9 mouse cellular contexts compared by ENCODE assay signal in the genomic region with DNA sequence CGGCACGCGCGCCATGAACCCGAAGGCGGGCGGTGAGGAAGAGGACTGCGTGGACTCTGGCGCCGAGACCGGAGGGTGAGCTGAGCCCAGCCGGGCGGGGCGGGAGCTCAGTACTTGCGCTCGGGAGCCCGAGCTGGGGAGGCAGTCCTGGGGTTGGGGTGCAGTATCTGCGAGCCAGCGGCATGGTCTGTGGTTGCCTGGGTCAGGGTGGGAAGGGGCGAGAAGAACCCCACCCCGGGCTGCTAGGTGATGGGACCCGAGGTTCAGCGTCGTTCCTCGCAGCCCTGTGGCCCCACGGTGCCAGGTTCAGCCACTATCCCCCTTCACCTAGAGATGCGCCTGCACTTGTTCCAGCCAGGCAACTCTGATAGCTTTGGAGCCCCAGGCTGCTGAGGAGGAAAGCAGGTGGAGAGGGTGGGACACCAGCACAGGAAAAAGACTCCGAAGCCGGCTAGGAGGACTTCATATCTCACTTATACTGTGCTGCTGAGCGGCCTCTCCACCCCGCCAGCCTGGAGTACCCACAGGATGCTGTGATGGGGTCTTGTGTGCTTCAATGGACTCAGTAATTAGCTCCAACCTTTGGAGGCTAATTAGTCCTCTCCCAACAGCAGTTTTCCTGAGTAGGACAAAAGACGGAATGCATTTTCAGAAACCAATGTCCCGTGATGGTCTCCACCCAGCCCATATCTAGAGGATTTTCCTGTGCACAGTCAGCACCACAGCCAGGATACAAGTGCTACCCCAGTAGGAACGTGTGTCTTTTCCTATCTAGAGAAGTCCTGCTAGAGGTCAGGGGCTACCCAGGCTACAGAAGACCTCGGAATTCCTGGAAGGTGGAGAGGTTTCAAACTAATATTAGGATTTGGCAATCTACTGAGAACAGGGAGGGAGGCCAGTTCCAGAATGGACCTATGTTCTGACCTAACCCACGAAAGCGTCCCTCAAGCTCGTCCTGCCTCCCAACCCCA. TPM values are rescaled to one million over a fixed set of nuclear protein-coding genes. Genes with fewer than 3 reads are reported as not detected.
DNase-seq lines count a peak whose midpoint lies in the region; ATAC-seq and TF ChIP-seq lines count a peak whose summit lies in the region.
"Had no signal": no experiment of that assay in that cellular context is flagged by ENCODE, and none has a peak within 500 bp of the region (broad histone marks: within the 10 kb centered on the region; RNA-seq: fewer than 3 reads in every experiment).

No protein-coding gene starts in this region.

- H3K9ac ChIP-seq in kidney, postnatal 0 days (ENCODE audit: low read depth, low read length) = peak overlapping the region; percentile 65
- peak overlapping the region; percentile 82 for H3K9ac ChIP-seq in forebrain, embryonic 13.5 days
- H3K9ac ChIP-seq in intestine, postnatal 0 days (ENCODE audit: low read depth, low read length) = peak overlapping the region; percentile 55
- H3K9ac ChIP-seq in midbrain, postnatal 0 days (replicated peaks; ENCODE audit: low read length, poor library complexity, severe bottlenecking) = peak overlapping the region; percentile 84

- H3K36me3 ChIP-seq in kidney, postnatal 0 days (ENCODE audit: insufficient read depth, low read length) = no peaks in the 10 kb centered on the region
- H3K36me3 ChIP-seq in forebrain, embryonic 13.5 days (ENCODE audit: poor library complexity, severe bottlenecking) = no peaks in the 10 kb centered on the region
- H3K36me3 ChIP-seq in intestine, postnatal 0 days (ENCODE audit: control insufficient read depth, insufficient read depth) = no peaks in the 10 kb centered on the region
- H3K36me3 ChIP-seq in midbrain, postnatal 0 days (ENCODE audit: insufficient read depth, low read length) = no peaks in the 10 kb centered on the region

- no peaks in the 10 kb centered on the region for H3K27me3 ChIP-seq in kidney, postnatal 0 days (ENCODE audit: insufficient read depth, low read length)
- H3K27me3 ChIP-seq in forebrain, embryonic 13.5 days = peaks cover 4% of the 10 kb centered on the region; the same call in 1 of the 2 replicates
- H3K27me3 ChIP-seq in intestine, postnatal 0 days (replicated peaks; ENCODE audit: control insufficient read depth, insufficient read depth, low read length) = 0 out of 2 replicates have a peak, but pooled peaks cover 17% of the 10 kb centered on the region
- H3K27me3 ChIP-seq in midbrain, postnatal 0 days (ENCODE audit: insufficient read depth, low read length) = no peaks in the 10 kb centered on the region

- no peak for TF ChIP-seq POLR2A in bone marrow macrophage, adult 2 months (IDR thresholded peaks at IDR 0.05; ENCODE audit: borderline replicate concordance, low read depth, low read length)

- no peaks in the 10 kb centered on the region for H3K9me3 ChIP-seq in kidney, postnatal 0 days (replicated peaks; ENCODE audit: low read length)
- no peaks in the 10 kb centered on the region for H3K9me3 ChIP-seq in forebrain, embryonic 13.5 days (replicated peaks)
- H3K9me3 ChIP-seq in intestine, postnatal 0 days (ENCODE audit: control insufficient read depth) = no peaks in the 10 kb centered on the region
- H3K9me3 ChIP-seq in midbrain, postnatal 0 days (ENCODE audit: low read length) = no peaks in the 10 kb centered on the region

- H3K27ac ChIP-seq in kidney, postnatal 0 days = no peak overlapping the region; the same call in 1 of the 2 replicates
- H3K27ac ChIP-seq in bone marrow macrophage, adult 2 months (ENCODE audit: insufficient read depth, low read depth, low read length) = no peak overlapping the region
- peak overlapping the region; percentile 59 for H3K27ac ChIP-seq in forebrain, embryonic 13.5 days
- 0 out of 2 replicates have a peak overlapping the region, but pooled peaks have one; percentile 46 for H3K27ac ChIP-seq in intestine, postnatal 0 days (ENCODE audit: low read depth, low read length)
- H3K27ac ChIP-seq in midbrain, postnatal 0 days (ENCODE audit: low read depth, low read length) = peak overlapping the region; percentile 27; the same call in 1 of the 2 replicates

- no peak for DNase-seq in kidney, postnatal 0 days (ENCODE audit: low spot score)
- no peak for DNase-seq in kidney, adult 8-10 months
- DNase-seq in midbrain, postnatal 0 days (ENCODE audit: low spot score) = peak; percentile 29
- DNase-seq in adrenal gland, postnatal 14 days = no peak
- no peak for DNase-seq in adrenal gland, adult 8-10 months

- 7% methylated on average over 38 of the region's 38 CpGs for WGBS in kidney, postnatal 0 days
- WGBS in forebrain, embryonic 13.5 days = 6% methylated on average over 34 of the region's 38 CpGs
- 12% methylated on average over 38 of the region's 38 CpGs for WGBS in intestine, postnatal 0 days
- 7% methylated on average over 37 of the region's 38 CpGs for WGBS in midbrain, postnatal 0 days

- peak overlapping the region; percentile 59 for H3K4me3 ChIP-seq in kidney, postnatal 0 days (replicated peaks; ENCODE audit: low read depth, low read length)
- H3K4me3 ChIP-seq in bone marrow macrophage, adult 2 months (ENCODE audit: insufficient read depth, low read length) = peak overlapping the region; percentile 53
- H3K4me3 ChIP-seq in forebrain, embryonic 13.5 days = peak overlapping the region; percentile 72
- H3K4me3 ChIP-seq in intestine, postnatal 0 days (ENCODE audit: low read depth, low read length) = peak overlapping the region; percentile 64
- peak overlapping the region; percentile 77 for H3K4me3 ChIP-seq in midbrain, postnatal 0 days (ENCODE audit: low read depth, low read length)

- peak overlapping the region; percentile 94 for H3K4me2 ChIP-seq in kidney, postnatal 0 days (ENCODE audit: low read length)
- H3K4me2 ChIP-seq in forebrain, embryonic 13.5 days = peak overlapping the region; percentile 86
- peak overlapping the region; percentile 91 for H3K4me2 ChIP-seq in intestine, postnatal 0 days (replicated peaks; ENCODE audit: low read depth)
- H3K4me2 ChIP-seq in midbrain, postnatal 0 days (ENCODE audit: low read depth, low read length, poor library complexity, severe bottlenecking) = peak overlapping the region; percentile 78

- no peak; the same call in 1 of the 2 replicates for ATAC-seq in kidney, postnatal 0 days (replicated peaks; ENCODE audit: low FRiP score, low read depth)
- peak; percentile 72 for ATAC-seq in forebrain, embryonic 13.5 days
- peak; percentile 5; the same call in 1 of the 2 replicates for ATAC-seq in intestine, postnatal 0 days
- peak; percentile 66 for ATAC-seq in midbrain, postnatal 0 days (ENCODE audit: low FRiP score)

- no peak for TF ChIP-seq CTCF in kidney, postnatal 0 days (IDR thresholded peaks at IDR 0.05; ENCODE audit: low read depth)
- TF ChIP-seq CTCF in bone marrow macrophage, adult 2 months (IDR thresholded peaks at IDR 0.05; ENCODE audit: low read depth, low read length) = no peak
- TF ChIP-seq CTCF in intestine, postnatal 0 days (IDR thresholded peaks at IDR 0.05; ENCODE audit: low read depth) = no peak
- no peak for TF ChIP-seq CTCF in midbrain, postnatal 0 days (IDR thresholded peaks at IDR 0.05)

- H3K4me1 ChIP-seq in kidney, postnatal 0 days (replicated peaks; ENCODE audit: insufficient read depth, low read length) = peaks cover 6% of the 10 kb centered on the region; the same call in 1 of the 2 replicates
- H3K4me1 ChIP-seq in bone marrow macrophage, adult 2 months (ENCODE audit: control insufficient read depth, insufficient read depth, low read length) = no peaks in the 10 kb centered on the region
- H3K4me1 ChIP-seq in forebrain, embryonic 13.5 days = peaks cover 44% of the 10 kb centered on the region
- H3K4me1 ChIP-seq in intestine, postnatal 0 days (replicated peaks; ENCODE audit: control insufficient read depth, insufficient read depth, low read length) = peaks cover 6% of the 10 kb centered on the region; the same call in 1 of the 2 replicates
- H3K4me1 ChIP-seq in midbrain, postnatal 0 days (ENCODE audit: insufficient read depth, low read length) = peaks cover 11% of the 10 kb centered on the region; the same call in 1 of the 2 replicates

RNA-seq across cellular contexts. Expression of a gene that starts 0.6 kb away (rescaled TPM):
- polyA plus RNA-seq in kidney, postnatal 0 days (2015; fragmentation: Nextera tagmentation; extraction: Ambion mirVana) = 4.7 and 4.8 TPM in 2 replicates
- not detected in 2 replicates for polyA plus RNA-seq in bone marrow macrophage, adult 2 months (2012; ENCODE audit: insufficient read depth, insufficient read length, missing spikeins)
- 22.7 and 23.9 TPM in 2 replicates for polyA plus RNA-seq in forebrain, embryonic 13.5 days (2015; fragmentation: Nextera tagmentation; extraction: Ambion mirVana)
- 4.1 and 5.1 TPM in 2 replicates for polyA plus RNA-seq in intestine, postnatal 0 days (2015; fragmentation: Nextera tagmentation; extraction: Ambion mirVana)
- total RNA-seq in midbrain, postnatal 0 days (2014; rRNA removed) = 43.4 and 45.5 TPM in 2 replicates
- polyA plus RNA-seq in midbrain, postnatal 0 days (2015; fragmentation: Nextera tagmentation; extraction: Ambion mirVana) = 41.5 and 42.1 TPM in 2 replicates
- 2.5 and 3.9 TPM in 2 replicates for total RNA-seq in adrenal gland, postnatal 14 days (2021)
- total RNA-seq in adrenal gland, adult 8-10 months (2022) = 1 to 10 TPM; 1.3 to 3.3 (median 1.8) TPM

RNA-seq across cellular contexts. Expression of a gene that starts 10.6 kb away (rescaled TPM):
- 0.66 and 0.78 TPM in 2 replicates for polyA plus RNA-seq in kidney, postnatal 0 days (2015; fragmentation: Nextera tagmentation; extraction: Ambion mirVana)
- not detected in 2 replicates for polyA plus RNA-seq in bone marrow macrophage, adult 2 months (2012; ENCODE audit: insufficient read depth, insufficient read length, missing spikeins)
- polyA plus RNA-seq in forebrain, embryonic 13.5 days (2015; fragmentation: Nextera tagmentation; extraction: Ambion mirVana) = 0.14 TPM in 1 of 2 replicates, not detected in the other
- polyA plus RNA-seq in intestine, postnatal 0 days (2015; fragmentation: Nextera tagmentation; extraction: Ambion mirVana) = 0.65 and 0.77 TPM in 2 replicates
- not detected in 2 replicates for total RNA-seq in midbrain, postnatal 0 days (2014; rRNA removed)
- polyA plus RNA-seq in midbrain, postnatal 0 days (2015; fragmentation: Nextera tagmentation; extraction: Ambion mirVana) = 0.14 TPM in 1 of 2 replicates, not detected in the other
- total RNA-seq in adrenal gland, postnatal 14 days (2021) = not detected in 2 replicates
- not detected for total RNA-seq in adrenal gland, adult 8-10 months (2022)
- total RNA-seq: layer of hippocampus, postnatal 25 days had no signal

Comparison
In these comparisons a context has a peak if more than half of its experiments do, and no peak if none do; other contexts are left out.
1. H3K27ac ChIP-seq: peak in forebrain, embryonic 13.5 days (single experiment), intestine, postnatal 0 days (single experiment) and midbrain, postnatal 0 days (single experiment); none in kidney, postnatal 0 days (single experiment) and bone marrow macrophage, adult 2 months (single experiment).
2. Peak in every context shown above with its lines, with median percentiles within 50 percentile points of each other: H3K4me2 ChIP-seq, H3K4me3 ChIP-seq and H3K9ac ChIP-seq.